Mouse (Mus musculus): ENCODE results near the gene Krtap1-5. TPM values are rescaled to one million over a fixed set of nuclear protein-coding genes. Genes with fewer than 3 reads are reported as not detected.
"Not testable (repeated sequence)": the region's sequence is repeated elsewhere in the genome, so short reads cannot be mapped to it uniquely, and the experiment has no call there.

Krtap1-5 gene
- polyA plus RNA-seq (2015; fragmentation: Nextera tagmentation; extraction: Ambion mirVana) = not detected in 2 replicates

DNA sequence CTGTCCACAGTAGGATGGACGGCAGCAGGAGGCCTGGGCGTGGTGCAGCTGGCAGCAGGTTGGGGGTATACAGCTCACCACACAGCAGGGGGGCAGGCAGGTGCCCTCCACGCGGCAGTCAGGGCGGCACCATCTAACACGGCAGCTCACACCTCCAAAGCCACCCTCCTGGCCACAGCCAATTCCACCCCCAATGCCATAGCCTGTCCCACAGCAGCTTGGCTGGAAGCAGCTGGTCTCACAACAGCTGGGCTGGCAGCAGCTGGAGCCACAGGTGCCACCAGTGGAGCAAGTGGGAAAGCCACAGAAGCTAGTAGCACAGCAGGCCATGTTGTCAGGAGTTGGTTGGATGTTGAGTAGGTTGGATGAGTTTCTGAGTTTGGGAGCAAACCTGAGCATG, at the start of gene Krtap1-5:
TSS of gene Krtap1-5 (minus strand) at position 381 of the 400 bp plus-strand sequence.
- no peak for ATAC-seq (ENCODE audit: low FRiP score, low read depth)
- Histone ChIP-seq H3K9ac (no peak within 1 kb of the TSS), H3K4me2 (replicated peaks) (no peak within 1 kb of the TSS), H3K27ac (no peak within 1 kb of the TSS), H3K4me3 (no peak within 1 kb of the TSS), H3K4me1 (no peaks in the 10 kb centered on the region), H3K27me3 (no peaks in the 10 kb centered on the region), H3K36me3 (no peaks in the 10 kb centered on the region), H3K9me3 (no peaks in the 10 kb centered on the region)
- WGBS = 82% methylated on average over 6 of the region's 6 CpGs

DNA sequence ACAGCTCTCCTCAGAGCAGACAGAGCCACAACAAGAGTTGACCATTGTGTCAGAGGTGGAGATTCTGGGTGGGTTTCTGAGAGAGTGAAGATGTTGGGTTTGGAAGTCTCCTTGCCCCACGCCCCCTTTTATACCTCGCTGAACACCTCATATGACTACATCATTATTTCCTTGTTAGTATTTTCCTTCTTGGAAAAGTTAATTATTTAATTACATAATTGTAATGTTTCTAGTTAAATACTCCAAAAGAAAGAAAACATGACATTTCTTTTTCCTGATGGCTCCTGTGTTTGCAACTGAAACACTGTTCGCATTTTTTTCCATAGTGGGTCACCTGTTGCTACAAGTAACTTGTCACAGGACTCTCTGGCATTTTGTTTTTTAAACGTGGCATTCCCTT, 47.3 kb upstream of the Krtap1-5 start, which contains the start of gene Krtap4-1:
TSS of gene Krtap4-1 (minus strand) at position 101 of the 400 bp plus-strand sequence.
- H3K27me3 ChIP-seq = peaks cover 3% of the 10 kb centered on the region; the same call in 1 of the 2 replicates
- no peaks in the 10 kb centered on the region for H3K36me3 ChIP-seq
- no peaks in the 10 kb centered on the region for H3K9me3 ChIP-seq
- WGBS = 81% methylated on average over 4 of the region's 4 CpGs
- H3K4me3 ChIP-seq = no peak within 1 kb of the TSS
- no peak within 1 kb of the TSS for H3K9ac ChIP-seq
- ATAC-seq (ENCODE audit: low FRiP score, low read depth) = no peak
- H3K27ac ChIP-seq = no peak within 1 kb of the TSS
- H3K4me2 ChIP-seq (replicated peaks) = no peak within 1 kb of the TSS
- H3K4me1 ChIP-seq = no peaks in the 10 kb centered on the region

DNA sequence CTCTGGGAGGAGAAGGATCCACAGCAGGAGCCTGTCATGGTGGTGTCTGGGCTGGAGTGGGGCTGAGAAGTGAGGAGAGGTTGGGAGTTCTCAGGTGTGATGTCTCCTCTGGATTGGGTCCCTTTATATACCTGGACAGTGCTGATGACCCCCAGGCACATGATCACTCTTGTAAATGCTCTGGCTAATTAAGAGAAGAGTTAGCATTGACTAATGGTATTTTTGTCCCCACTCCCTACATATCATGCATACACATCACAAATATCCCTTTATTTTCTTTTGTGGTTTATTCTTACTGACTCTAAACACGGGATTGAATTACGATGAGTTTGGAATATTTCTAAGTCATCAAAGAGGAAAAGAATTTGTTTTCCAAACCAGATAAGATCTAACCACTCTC, 39.5 kb upstream of the Krtap1-5 start, which contains the start of gene Gm11562:
TSS of gene Gm11562 (minus strand) at position 101 of the 400 bp plus-strand sequence.
- ATAC-seq (ENCODE audit: low FRiP score, low read depth) = no peak
- no peaks in the 10 kb centered on the region for H3K27me3 ChIP-seq
- H3K9me3 ChIP-seq = no peaks in the 10 kb centered on the region
- H3K4me2 ChIP-seq (replicated peaks) = no peak within 1 kb of the TSS
- no peak within 1 kb of the TSS for H3K4me3 ChIP-seq
- no peaks in the 10 kb centered on the region for H3K4me1 ChIP-seq
- WGBS = 78% methylated on average over 2 of the region's 2 CpGs
- H3K9ac ChIP-seq = no peak within 1 kb of the TSS
- no peaks in the 10 kb centered on the region for H3K36me3 ChIP-seq
- H3K27ac ChIP-seq = no peak within 1 kb of the TSS

DNA sequence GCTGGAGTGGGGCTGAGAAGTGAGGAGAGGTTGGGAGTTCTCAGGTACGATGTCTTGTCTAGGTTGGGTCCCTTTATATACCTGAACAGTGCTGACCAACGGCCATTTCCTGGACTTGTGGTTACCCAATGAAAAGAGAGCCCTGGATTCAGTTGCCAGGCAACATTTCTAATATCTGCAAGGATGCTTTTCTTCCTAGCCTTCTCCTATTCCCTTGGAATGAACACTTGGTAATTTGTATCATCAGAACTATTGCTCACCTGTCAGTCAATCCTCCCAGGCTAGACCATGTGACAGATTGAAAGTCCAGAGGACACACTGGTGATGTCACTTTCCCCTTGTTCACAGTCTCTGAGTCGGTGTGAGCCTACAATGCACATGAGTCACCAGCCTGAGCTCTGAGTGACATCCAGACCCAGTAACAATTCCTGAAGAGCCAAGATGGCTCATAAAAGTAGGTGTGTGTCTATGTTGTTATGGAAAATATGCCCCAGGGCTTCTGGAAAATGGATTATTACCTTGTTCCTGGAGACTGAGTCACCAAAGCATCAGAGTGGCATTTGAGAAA, 34.1 kb upstream of the Krtap1-5 start, which contains the start of gene Krtap2-4:
TSS of gene Krtap2-4 (minus strand) at position 51 of the 568 bp plus-strand sequence.
- Histone ChIP-seq H3K4me1 (no peaks in the 10 kb centered on the region), H3K27me3 (no peaks in the 10 kb centered on the region), H3K9ac (no peak within 1 kb of the TSS), H3K4me3 (no peak within 1 kb of the TSS), H3K9me3 (no peaks in the 10 kb centered on the region), H3K4me2 (replicated peaks) (no peak within 1 kb of the TSS), H3K36me3 (no peaks in the 10 kb centered on the region), H3K27ac (no peak within 1 kb of the TSS)
- no peak for ATAC-seq (ENCODE audit: low FRiP score, low read depth)
- WGBS = 76% methylated on average over 3 of the region's 3 CpGs

DNA sequence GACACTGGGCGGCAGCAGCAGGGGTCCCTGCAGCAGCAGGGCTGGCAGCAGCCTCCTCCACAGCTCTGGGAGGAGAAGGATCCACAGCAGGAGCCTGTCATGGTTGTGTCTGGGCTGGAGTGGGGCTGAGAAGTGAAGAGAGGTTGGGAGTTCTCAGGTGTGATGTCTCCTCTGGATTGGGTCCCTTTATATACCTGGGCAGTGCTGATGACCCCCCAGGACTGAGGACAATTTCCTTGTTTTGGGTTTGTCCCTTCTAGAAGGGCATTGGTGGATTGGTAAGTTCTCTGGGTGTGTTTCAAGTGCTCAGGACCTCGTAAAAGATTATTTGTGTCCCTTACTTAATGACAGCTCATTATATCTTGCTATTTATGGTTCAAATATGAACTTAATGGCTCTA, 29.3 kb upstream of the Krtap1-5 start, which contains the start of gene Gm11937:
TSS of gene Gm11937 (minus strand) at position 101 of the 400 bp plus-strand sequence.
- WGBS = 24% methylated on average over 2 of the region's 2 CpGs
- not testable (repeated sequence) for H3K4me2 ChIP-seq (replicated peaks); H3K4me1 ChIP-seq; H3K4me3 ChIP-seq; H3K9ac ChIP-seq; H3K27ac ChIP-seq; ATAC-seq (ENCODE audit: low FRiP score, low read depth); H3K9me3 ChIP-seq; H3K27me3 ChIP-seq; H3K36me3 ChIP-seq

DNA sequence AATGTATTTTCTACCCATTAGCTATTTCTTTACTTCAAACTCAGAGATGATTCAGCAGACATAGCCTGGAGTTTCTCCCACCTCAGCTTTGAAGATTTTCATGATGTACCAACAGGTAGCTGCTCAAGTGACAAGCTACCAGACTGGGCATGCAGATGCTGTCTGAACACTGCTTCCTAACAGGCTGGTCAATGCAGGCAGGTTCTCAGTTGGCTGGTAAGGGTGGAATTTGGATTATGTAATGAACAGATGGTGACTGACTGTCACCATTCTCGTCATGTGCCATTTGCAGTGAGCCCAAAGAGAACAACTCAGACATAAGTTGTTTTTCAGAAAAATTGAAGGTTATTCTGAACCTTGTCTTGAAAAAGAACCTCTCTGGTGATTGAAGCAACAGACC, 28.3 kb upstream of the Krtap1-5 start:
- ATAC-seq (ENCODE audit: low FRiP score, low read depth) = no peak
- no peaks in the 10 kb centered on the region for H3K27me3 ChIP-seq
- no peak overlapping the region for H3K27ac ChIP-seq
- H3K4me3 ChIP-seq = no peak overlapping the region
- 62% methylated on average over 1 of the region's 1 CpGs for WGBS
- no peak overlapping the region for H3K9ac ChIP-seq
- no peaks in the 10 kb centered on the region for H3K4me1 ChIP-seq
- H3K4me2 ChIP-seq (replicated peaks) = no peak overlapping the region
- H3K9me3 ChIP-seq = no peaks in the 10 kb centered on the region
- no peaks in the 10 kb centered on the region for H3K36me3 ChIP-seq

DNA sequence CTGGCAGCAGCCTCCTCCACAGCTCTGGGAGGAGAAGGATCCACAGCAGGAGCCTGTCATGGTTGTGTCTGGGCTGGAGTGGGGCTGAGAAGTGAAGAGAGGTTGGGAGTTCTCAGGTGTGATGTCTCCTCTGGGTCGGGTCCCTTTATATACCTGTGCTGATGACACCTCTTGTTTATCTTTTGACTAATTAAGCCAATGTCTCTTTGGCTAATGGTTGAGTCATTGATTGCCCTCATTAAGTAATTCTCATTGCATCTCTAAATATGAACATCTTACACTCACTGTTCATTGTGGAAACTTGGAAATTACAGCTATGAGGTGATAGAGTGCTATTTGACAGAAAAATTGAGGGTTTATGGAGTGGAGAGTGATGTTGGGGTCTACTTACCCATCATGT, 22.4 kb upstream of the Krtap1-5 start, which contains the start of gene Gm11938:
TSS of gene Gm11938 (minus strand) at position 101 of the 400 bp plus-strand sequence.
- not testable (repeated sequence) for H3K9me3 ChIP-seq; H3K4me1 ChIP-seq; H3K27me3 ChIP-seq; H3K36me3 ChIP-seq; H3K4me2 ChIP-seq (replicated peaks); ATAC-seq (ENCODE audit: low FRiP score, low read depth); H3K27ac ChIP-seq; H3K4me3 ChIP-seq; H3K9ac ChIP-seq
- 44% methylated on average over 1 of the region's 1 CpGs for WGBS

DNA sequence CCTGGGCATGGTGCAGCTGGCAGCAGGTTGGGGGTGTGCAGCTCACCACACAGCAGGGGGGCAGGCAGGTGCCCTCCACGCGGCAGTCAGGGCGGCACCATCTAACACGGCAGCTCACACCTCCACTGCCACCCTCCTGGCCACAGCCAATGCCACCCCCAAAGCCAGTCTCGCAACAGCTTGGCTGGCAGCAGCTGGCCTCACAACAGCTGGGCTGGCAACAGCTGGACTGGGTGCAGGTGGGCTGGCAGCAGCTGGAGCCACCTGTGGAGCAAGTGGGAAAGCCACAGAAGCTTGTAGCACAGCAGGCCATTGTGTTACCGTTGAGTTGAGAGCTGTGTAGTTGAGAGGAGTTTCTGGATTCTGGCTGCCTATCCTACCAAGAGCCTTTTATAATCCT, 16.9 kb upstream of the Krtap1-5 start, which contains the start of gene Krtap9-3:
TSS of gene Krtap9-3 (minus strand) at position 364 of the 400 bp plus-strand sequence.
- not testable (repeated sequence) for H3K9me3 ChIP-seq; H3K9ac ChIP-seq; H3K4me2 ChIP-seq (replicated peaks); H3K36me3 ChIP-seq; H3K27ac ChIP-seq; H3K27me3 ChIP-seq; H3K4me3 ChIP-seq; ATAC-seq (ENCODE audit: low FRiP score, low read depth); H3K4me1 ChIP-seq
- WGBS = 73% methylated on average over 6 of the region's 6 CpGs

DNA sequence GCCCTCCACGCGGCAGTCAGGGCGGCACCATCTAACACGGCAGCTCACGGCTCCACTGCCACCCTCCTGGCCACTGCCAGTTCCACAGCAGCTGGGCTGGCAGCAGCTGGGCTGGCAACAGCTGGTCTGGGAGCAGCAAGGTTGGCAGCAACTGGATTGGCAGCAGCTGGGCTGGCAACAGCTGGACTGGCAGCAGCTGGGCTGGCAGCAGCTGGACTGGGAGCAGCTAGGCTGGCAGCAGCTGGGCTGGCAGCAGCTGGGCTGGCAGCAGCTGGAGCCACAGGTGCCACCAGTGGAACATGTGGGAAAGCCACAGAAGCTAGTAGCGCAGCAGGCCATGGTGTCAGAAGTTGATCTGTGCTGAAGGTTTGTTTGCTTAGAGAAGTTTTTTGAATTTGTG, 10.2 kb upstream of the Krtap1-5 start, which contains the start of gene Krtap1-3:
TSS of gene Krtap1-3 (minus strand) at position 359 of the 400 bp plus-strand sequence.
- H3K4me3 ChIP-seq = no peak within 1 kb of the TSS
- no peak within 1 kb of the TSS for H3K4me2 ChIP-seq (replicated peaks)
- H3K9ac ChIP-seq = no peak within 1 kb of the TSS
- no peak for ATAC-seq (ENCODE audit: low FRiP score, low read depth)
- H3K27me3 ChIP-seq = no peaks in the 10 kb centered on the region
- no peaks in the 10 kb centered on the region for H3K36me3 ChIP-seq
- no peaks in the 10 kb centered on the region for H3K9me3 ChIP-seq
- no peak within 1 kb of the TSS for H3K27ac ChIP-seq
- no peaks in the 10 kb centered on the region for H3K4me1 ChIP-seq
- 76% methylated on average over 6 of the region's 6 CpGs for WGBS

DNA sequence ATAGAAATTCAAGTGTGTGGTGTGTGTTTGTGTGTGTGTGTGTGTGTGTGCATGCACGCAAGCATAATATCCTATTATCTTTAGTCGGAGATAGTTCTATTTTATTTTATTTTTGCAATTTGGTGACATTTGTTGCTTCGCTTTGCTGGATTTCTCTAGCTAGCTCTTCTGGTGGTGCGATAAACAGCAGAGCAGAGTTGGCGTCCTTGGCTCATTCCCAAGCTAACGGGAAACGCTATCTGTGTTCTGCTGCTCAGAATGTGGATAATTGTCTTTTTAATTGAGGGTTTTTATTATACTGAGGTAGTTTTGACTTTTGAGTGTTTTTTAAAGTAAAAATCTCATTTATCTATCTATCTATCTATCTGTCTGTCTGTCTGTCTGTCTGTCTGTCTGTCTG, 4.3 kb upstream of the Krtap1-5 start:
- Histone ChIP-seq H3K4me1 (no peaks in the 10 kb centered on the region), H3K4me3 (no peak overlapping the region), H3K4me2 (replicated peaks) (no peak overlapping the region), H3K27ac (no peak overlapping the region), H3K9ac (no peak overlapping the region), H3K27me3 (no peaks in the 10 kb centered on the region), H3K36me3 (no peaks in the 10 kb centered on the region), H3K9me3 (no peaks in the 10 kb centered on the region)
- WGBS = 89% methylated on average over 7 of the region's 7 CpGs
- no peak for ATAC-seq (ENCODE audit: low FRiP score, low read depth)

DNA sequence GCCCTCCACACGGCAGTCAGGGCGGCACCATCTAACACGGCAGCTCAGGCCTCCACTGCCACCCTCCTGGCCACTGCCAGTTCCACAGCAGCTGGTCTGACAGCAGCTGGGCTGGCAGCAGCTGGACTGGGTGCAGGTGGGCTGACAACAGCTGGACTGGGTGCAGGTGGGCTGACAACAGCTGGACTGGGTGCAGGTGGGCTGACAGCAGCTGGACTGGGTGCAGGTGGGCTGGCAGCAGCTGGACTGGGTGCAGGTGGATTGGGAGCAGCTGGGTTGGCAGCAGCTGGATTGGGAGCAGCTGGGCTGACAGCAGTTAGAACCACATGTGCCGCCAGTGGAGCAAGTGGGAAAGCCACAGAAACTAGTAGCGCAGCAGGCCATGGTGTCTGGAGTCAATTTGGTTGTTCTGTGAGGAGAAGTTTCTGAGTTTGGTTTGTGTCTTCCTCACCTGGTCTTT, 2.5 kb upstream of the Krtap1-5 start, which contains the start of gene Krtap1-4:
TSS of gene Krtap1-4 (minus strand) at position 410 of the 460 bp plus-strand sequence.
- no peaks in the 10 kb centered on the region for H3K9me3 ChIP-seq
- WGBS = 66% methylated on average over 5 of the region's 5 CpGs
- H3K36me3 ChIP-seq = no peaks in the 10 kb centered on the region
- no peak within 1 kb of the TSS for H3K4me2 ChIP-seq (replicated peaks)
- H3K9ac ChIP-seq = no peak within 1 kb of the TSS
- no peaks in the 10 kb centered on the region for H3K27me3 ChIP-seq
- H3K4me3 ChIP-seq = no peak within 1 kb of the TSS
- no peak for ATAC-seq (ENCODE audit: low FRiP score, low read depth)
- H3K4me1 ChIP-seq = no peaks in the 10 kb centered on the region
- no peak within 1 kb of the TSS for H3K27ac ChIP-seq

DNA sequence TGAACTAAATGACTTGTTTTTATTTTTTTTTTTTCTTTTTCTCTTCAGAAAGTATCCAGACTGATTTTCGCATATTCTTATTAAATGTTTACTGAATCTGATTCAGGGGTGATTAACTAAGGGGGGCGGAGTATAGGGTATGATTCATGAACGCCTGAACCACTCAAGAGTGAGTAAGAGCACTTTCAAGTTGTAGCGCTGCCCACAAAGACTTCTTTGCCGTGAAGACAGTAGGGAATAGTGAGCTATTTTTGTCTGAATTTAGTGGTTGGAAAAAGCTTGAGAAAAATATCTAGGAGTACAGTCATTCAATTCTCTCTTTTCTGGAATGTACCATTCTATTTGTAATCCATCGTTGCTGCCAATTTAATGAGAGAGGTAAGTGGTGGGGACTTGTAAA, 748 bp upstream of the Krtap1-5 start:
- WGBS = 82% methylated on average over 6 of the region's 6 CpGs
- ATAC-seq (ENCODE audit: low FRiP score, low read depth) = no peak
- Histone ChIP-seq H3K27me3 (no peaks in the 10 kb centered on the region), H3K27ac (no peak overlapping the region), H3K4me3 (no peak overlapping the region), H3K9me3 (no peaks in the 10 kb centered on the region), H3K4me1 (no peaks in the 10 kb centered on the region), H3K9ac (no peak overlapping the region), H3K4me2 (replicated peaks) (no peak overlapping the region), H3K36me3 (no peaks in the 10 kb centered on the region)

Measured in limb, embryonic 13.5 days (tissue).